Mouse (Mus musculus) lung, adult 2 months (tissue): ENCODE measurements around the gene Slc34a2.

ENCODE experiments used
- CTCF ChIP-seq: fragments of 200-500 bp; IDR thresholded peaks from 2 replicates; pipeline ENCODE4 v1.5.1; 2011; ENCODE audit warnings: mild to moderate bottlenecking, low read length, control low read depth; ENCODE audit not compliant: insufficient read depth
- POLR2A ChIP-seq: fragments of 200-500 bp; IDR thresholded peaks from 2 replicates; pipeline ENCODE4 v1.6.1; 2011; ENCODE audit warnings: low read depth, mild to moderate bottlenecking, control low read depth, low read length, borderline replicate concordance; ENCODE audit errors: extremely low read depth

- TF ChIP-seq CTCF (no peak), POLR2A (no peak)
These were observed 21.3 kb upstream of the Slc34a2 start for GRCm38 (mm10) chr5:53016606-53017005.
